Mouse (Mus musculus) c-Kit-positive CD71-positive TER-119-negative erythroid progenitor cells, embryonic 14.5 days (primary cell): ENCODE measurements around the gene Saysd1.
A peak's percentile ranks its signal among the peaks of the same experiment; 100 is the strongest.

Experiments
- DNase-seq: peaks from one replicate; pipeline ENCODE4 v3.0.0-alpha.2; 2013; ENCODE audit warnings: low read depth

Gene Saysd1

GRCm38 (mm10) chr14:20106271-20106670, 32.1 kb downstream of the Saysd1 start:
- no peak for DNase-seq

- DNase-seq = no peak
These were observed 35.1 kb downstream of the Saysd1 start for GRCm38 (mm10) chr14:20103207-20103606.

- no peak for DNase-seq
These were observed 40.3 kb downstream of the Saysd1 start for GRCm38 (mm10) chr14:20098061-20098460.

GRCm38 (mm10) chr14:20094942-20095341, 43.4 kb downstream of the Saysd1 start:
- DNase-seq = no peak

- DNase-seq = no peak
These were observed 44.8 kb downstream of the Saysd1 start for GRCm38 (mm10) chr14:20093493-20093892.

- no peak for DNase-seq
These were observed 54.0 kb downstream of the Saysd1 start for GRCm38 (mm10) chr14:20084335-20084734.

GRCm38 (mm10) chr14:20082536-20083325, 55.6 kb downstream of the Saysd1 start:
- DNase-seq = peak; percentile 68

- DNase-seq = no peak
These were observed 56.3 kb downstream of the Saysd1 start for GRCm38 (mm10) chr14:20081937-20082533.

GRCm38 (mm10) chr14:20081084-20081483, 57.2 kb downstream of the Saysd1 start:
- no peak for DNase-seq

- DNase-seq = no peak
These were observed 61.2 kb downstream of the Saysd1 start for GRCm38 (mm10) chr14:20077181-20077580.

- DNase-seq = no peak
These were observed 62.8 kb downstream of the Saysd1 start for GRCm38 (mm10) chr14:20075544-20075943.

GRCm38 (mm10) chr14:20074759-20075158, 63.6 kb downstream of the Saysd1 start:
- no peak for DNase-seq

- DNase-seq = no peak
These were observed 67.7 kb downstream of the Saysd1 start for GRCm38 (mm10) chr14:20070629-20071028.

- DNase-seq = no peak
These were observed 70.0 kb downstream of the Saysd1 start for GRCm38 (mm10) chr14:20068365-20068764.

- peak; percentile 47 for DNase-seq
These were observed 70.8 kb downstream of the Saysd1 start for GRCm38 (mm10) chr14:20067293-20068074.

- DNase-seq = no peak
These were observed 73.6 kb downstream of the Saysd1 start for GRCm38 (mm10) chr14:20064771-20065170.

GRCm38 (mm10) chr14:20048481-20048835, 89.9 kb downstream of the Saysd1 start:
- no peak for DNase-seq

GRCm38 (mm10) chr14:20047814-20048480, 90.4 kb downstream of the Saysd1 start:
- no peak for DNase-seq

GRCm38 (mm10) chr14:20047291-20047690, 91.0 kb downstream of the Saysd1 start:
- no peak for DNase-seq

- DNase-seq = no peak
These were observed 94.3 kb downstream of the Saysd1 start for GRCm38 (mm10) chr14:20044036-20044435.

GRCm38 (mm10) chr14:20041836-20042235, 96.5 kb downstream of the Saysd1 start:
- DNase-seq = no peak

GRCm38 (mm10) chr14:20040976-20041375, 97.4 kb downstream of the Saysd1 start:
- DNase-seq = no peak
